Mouse (Mus musculus) midbrain, embryonic 11.5 days (tissue): Measurements from ENCODE around the gene C1ql2. TPM values are rescaled to one million over a fixed set of nuclear protein-coding genes. Genes with fewer than 3 reads are reported as not detected.

Experiments
- ATAC-seq: fragments of 200-750 bp; cut with Nextera tagmentation; 2 replicates; pipeline ENCODE4 v1.8.0; 2017; ENCODE audit warnings: moderate TSS enrichment, moderate library complexity; ENCODE audit not compliant: low FRiP score
- DNase-seq: peaks from one replicate; pipeline ENCODE4 v3.0.0; 2015; ENCODE audit warnings: low spot score; ENCODE audit errors: missing footprints
- H3K27ac ChIP-seq: fragments of 300-500 bp; sonication (generic); 2 replicates; pipeline ENCODE4 v1.5.1; 2014; ENCODE audit warnings: low read depth, low read length
- H3K27me3 ChIP-seq: fragments of 300-500 bp; sonication (generic); 2 replicates; pipeline ENCODE4 v1.6.1; 2014; ENCODE audit warnings: mild to moderate bottlenecking, low read length, moderate library complexity, mixed read lengths; ENCODE audit not compliant: control insufficient read depth, insufficient read depth
- H3K36me3 ChIP-seq: fragments of 300-500 bp; sonication (generic); 2 replicates; pipeline ENCODE4 v1.6.1; 2014; ENCODE audit warnings: mild to moderate bottlenecking, low read length, moderate library complexity, mixed read lengths; ENCODE audit not compliant: control insufficient read depth, insufficient read depth
- H3K4me1 ChIP-seq: fragments of 300-500 bp; sonication (generic); 2 replicates; pipeline ENCODE4 v1.6.1; 2014; ENCODE audit warnings: low read length; ENCODE audit not compliant: control insufficient read depth, insufficient read depth
- H3K4me2 ChIP-seq: fragments of 300-500 bp; sonication (generic); 2 replicates; pipeline ENCODE4 v1.6.1; 2014; ENCODE audit warnings: mild to moderate bottlenecking, moderate library complexity
- H3K4me3 ChIP-seq: fragments of 300-500 bp; sonication (generic); 2 replicates; pipeline ENCODE4 v1.5.1; 2014; ENCODE audit warnings: low read depth, low read length
- H3K9ac ChIP-seq: fragments of 300-500 bp; sonication (generic); 2 replicates; pipeline ENCODE4 v1.6.1; 2014; ENCODE audit warnings: low read length
- H3K9me3 ChIP-seq: fragments of 300-500 bp; sonication (generic); 2 replicates; pipeline ENCODE4 v1.6.1; 2016; ENCODE audit warnings: low read length; ENCODE audit not compliant: control insufficient read depth
- WGBS: fragments of 180-500 bp; shearing (Covaris S2); extraction: QIAGEN DNeasy Blood & Tissue Kit; methylation state at CpG from one replicate; pipeline ENCODE4 v1.1.7; 2014; 5-methylcytosine and 5-hydroxymethylcytosine counted together
- polyA plus RNA-seq: library from polyadenylated mRNA; unstranded; fragments of >200 nt; fragmentation: Nextera tagmentation; extraction: Ambion mirVana; gene quantifications from 2 replicates; pipeline ENCODE4 v1.2.1, GENCODE M21; 2014

The C1ql2 gene
- 0.62 and 0.77 TPM in 2 replicates for polyA plus RNA-seq

- Histone ChIP-seq H3K27ac (no peak within 1 kb of the TSS), H3K4me1 (peaks cover 11% of the 10 kb centered on the region), H3K9me3 (no peaks in the 10 kb centered on the region), H3K27me3 (peaks cover 67% of the 10 kb centered on the region), H3K9ac (no peak within 1 kb of the TSS), H3K4me2 (peak within 1 kb of the TSS; percentile 47), H3K36me3 (no peaks in the 10 kb centered on the region), H3K4me3 (peak within 1 kb of the TSS; percentile 25)
- WGBS, result under 1% methylated on average over 70 of the region's 73 CpGs
- ATAC-seq (peak; percentile 41), DNase-seq (peak; percentile 94)
Measured at GRCm38 (mm10) chr1:120340419-120341171, at the start of gene C1ql2. Gene C1ql2 (plus strand): TSS chr1:120340582.

- ATAC-seq (no peak), DNase-seq (no peak)
- Histone ChIP-seq H3K9ac (no peak overlapping the region), H3K9me3 (no peaks in the 10 kb centered on the region; the same call in 1 of the 2 replicates), H3K4me3 (no peak overlapping the region), H3K4me1 (no peaks in the 10 kb centered on the region), H3K4me2 (no peak overlapping the region), H3K27me3 (no peaks in the 10 kb centered on the region), H3K36me3 (no peaks in the 10 kb centered on the region), H3K27ac (no peak overlapping the region)
- WGBS, result 81% methylated on average over 3 of the region's 3 CpGs
Measured at GRCm38 (mm10) chr1:120291709-120292108, 48.7 kb upstream of the C1ql2 start.

- ATAC-seq, result no peak
- DNase-seq, result no peak
- no peak overlapping the region for H3K9ac ChIP-seq
- no peak overlapping the region for H3K4me2 ChIP-seq
- no peaks in the 10 kb centered on the region for H3K36me3 ChIP-seq
- no peak overlapping the region for H3K4me3 ChIP-seq
- H3K27me3 ChIP-seq, result no peaks in the 10 kb centered on the region
- no peaks in the 10 kb centered on the region for H3K4me1 ChIP-seq
- WGBS, result 75% methylated on average over 1 of the region's 1 CpGs
- no peaks in the 10 kb centered on the region; the same call in 1 of the 2 replicates for H3K9me3 ChIP-seq
- H3K27ac ChIP-seq, result no peak overlapping the region
Measured at GRCm38 (mm10) chr1:120293803-120294202, 46.6 kb upstream of the C1ql2 start.

DNA sequence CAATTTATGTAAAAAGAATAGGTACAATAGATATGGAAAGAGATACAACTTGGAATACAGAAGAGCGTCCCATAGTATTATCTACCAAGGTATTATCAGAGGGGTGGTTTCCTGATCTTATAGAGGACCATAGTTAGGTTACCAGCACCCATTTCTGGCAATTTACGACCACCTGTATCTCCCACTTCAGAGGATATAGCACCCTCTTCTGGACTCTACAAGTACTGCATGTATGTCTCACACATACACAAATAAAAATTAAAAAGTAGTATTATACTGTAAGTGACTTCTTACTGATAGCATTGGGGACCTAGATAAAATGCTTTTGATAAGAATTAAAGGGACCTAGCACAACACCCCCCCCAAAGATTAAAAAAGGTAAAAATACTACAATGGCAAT lies 43.4 kb upstream of the C1ql2 start:
- no peak for DNase-seq
- no peak for ATAC-seq
- H3K27ac ChIP-seq, result no peak overlapping the region
- H3K9me3 ChIP-seq, result no peaks in the 10 kb centered on the region; the same call in 1 of the 2 replicates
- no peaks in the 10 kb centered on the region for H3K4me1 ChIP-seq
- H3K4me2 ChIP-seq, result no peak overlapping the region
- H3K27me3 ChIP-seq, result no peaks in the 10 kb centered on the region
- WGBS, result 99% methylated on average over 2 of the region's 2 CpGs
- no peak overlapping the region for H3K9ac ChIP-seq
- no peak overlapping the region for H3K4me3 ChIP-seq
- no peaks in the 10 kb centered on the region for H3K36me3 ChIP-seq

DNA sequence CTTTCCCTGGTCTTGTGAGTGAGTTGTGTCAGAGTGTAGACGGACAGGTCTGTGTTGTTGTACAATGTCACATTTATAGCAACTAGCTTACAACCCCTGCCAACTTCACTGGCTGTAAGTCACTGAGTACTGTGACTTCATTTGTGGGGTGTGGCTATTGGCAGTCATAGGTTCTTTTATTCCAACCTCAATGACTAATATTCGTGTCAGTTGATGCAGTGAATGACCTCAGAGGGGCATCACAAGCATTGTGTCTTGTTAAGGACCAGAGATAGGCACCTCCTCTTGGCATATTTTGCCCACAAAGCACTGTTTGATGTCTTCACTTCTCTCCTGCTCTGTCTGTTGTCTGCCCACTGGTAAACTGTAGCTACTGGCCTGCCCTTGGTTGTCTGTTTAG lies 34.6 kb upstream of the C1ql2 start:
- no peak for ATAC-seq
- WGBS, result 79% methylated on average over 2 of the region's 2 CpGs
- H3K4me1 ChIP-seq, result no peaks in the 10 kb centered on the region

DNA sequence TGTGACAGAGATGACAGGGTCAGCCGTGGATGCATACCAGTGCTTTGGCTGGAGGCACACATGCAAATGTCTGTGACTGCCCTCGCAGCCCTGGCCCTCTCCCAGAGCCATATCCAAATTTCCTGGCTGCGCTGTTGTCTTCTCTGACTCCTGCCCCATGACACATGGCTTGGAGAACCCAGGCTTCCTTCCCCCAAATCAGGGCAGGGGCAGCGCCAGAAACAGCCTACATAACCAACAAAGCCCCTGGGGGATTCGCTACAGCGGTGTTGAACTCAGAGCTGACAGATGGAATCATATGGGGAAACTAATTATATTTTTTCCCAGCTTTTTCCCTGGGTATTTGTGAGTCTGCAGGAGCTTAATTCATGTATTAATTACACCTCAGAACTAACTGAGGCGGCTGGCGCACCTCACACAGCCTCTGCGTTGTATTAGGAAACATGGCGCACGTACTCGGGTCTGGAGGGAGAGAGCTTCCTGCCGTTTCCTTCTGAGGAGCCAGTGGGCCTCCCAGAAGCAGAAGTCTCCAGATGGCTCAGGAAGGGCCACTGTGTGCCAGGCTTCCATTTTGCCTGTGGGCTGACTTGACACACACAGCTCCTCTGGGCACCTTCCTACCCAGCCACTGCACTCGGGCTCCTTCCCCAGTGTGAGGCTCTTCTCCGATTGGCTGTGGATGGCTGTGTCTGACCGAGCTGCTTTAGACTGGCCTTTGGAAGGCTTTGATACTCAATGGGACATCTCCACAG lies 18.9 kb upstream of the C1ql2 start:
- DNase-seq, result peak; percentile 62

More for the DNA sequence above, 34.6 kb upstream of the C1ql2 start:
- Histone ChIP-seq H3K36me3 (no peaks in the 10 kb centered on the region), H3K9ac (no peak overlapping the region), H3K27ac (no peak overlapping the region), H3K9me3 (no peaks in the 10 kb centered on the region), H3K4me3 (no peak overlapping the region), H3K4me2 (no peak overlapping the region), H3K27me3 (no peaks in the 10 kb centered on the region; the same call in 1 of the 2 replicates)
- no peak for DNase-seq

GRCm38 (mm10) chr1:120323131-120323561 lies 17.2 kb upstream of the C1ql2 start:
- Histone ChIP-seq H3K4me3 (no peak overlapping the region), H3K27ac (no peak overlapping the region), H3K9ac (no peak overlapping the region), H3K27me3 (no peaks in the 10 kb centered on the region), H3K4me1 (no peaks in the 10 kb centered on the region), H3K4me2 (no peak overlapping the region), H3K9me3 (no peaks in the 10 kb centered on the region), H3K36me3 (no peaks in the 10 kb centered on the region)
- WGBS, result 86% methylated on average over 5 of the region's 5 CpGs
- DNase-seq (peak; percentile 60), ATAC-seq (no peak)

More for the DNA sequence above, 18.9 kb upstream of the C1ql2 start:
- no peak overlapping the region for H3K4me3 ChIP-seq
- no peak overlapping the region for H3K27ac ChIP-seq
- no peaks in the 10 kb centered on the region for H3K4me1 ChIP-seq
- no peak for ATAC-seq
- no peaks in the 10 kb centered on the region for H3K36me3 ChIP-seq
- H3K27me3 ChIP-seq, result no peaks in the 10 kb centered on the region
- no peaks in the 10 kb centered on the region for H3K9me3 ChIP-seq
- H3K4me2 ChIP-seq, result no peak overlapping the region
- no peak overlapping the region for H3K9ac ChIP-seq
- 80% methylated on average over 16 of the region's 16 CpGs for WGBS

- peak; percentile 48; the same call in 1 of the 2 replicates for ATAC-seq
- WGBS, result 17% methylated on average over 6 of the region's 6 CpGs
Measured at GRCm38 (mm10) chr1:120327714-120328113, 12.7 kb upstream of the C1ql2 start.

GRCm38 (mm10) chr1:120328212-120328611 lies 12.2 kb upstream of the C1ql2 start:
- H3K4me3 ChIP-seq, result no peak overlapping the region
- no peaks in the 10 kb centered on the region for H3K4me1 ChIP-seq
- DNase-seq, result peak; percentile 59
- H3K4me2 ChIP-seq, result no peak overlapping the region
- no peak for ATAC-seq
- no peaks in the 10 kb centered on the region for H3K36me3 ChIP-seq
- H3K9ac ChIP-seq, result no peak overlapping the region
- H3K9me3 ChIP-seq, result no peaks in the 10 kb centered on the region
- no peaks in the 10 kb centered on the region for H3K27me3 ChIP-seq
- H3K27ac ChIP-seq, result no peak overlapping the region
- WGBS, result 65% methylated on average over 1 of the region's 1 CpGs

More at GRCm38 (mm10) chr1:120327714-120328113, 12.7 kb upstream of the C1ql2 start:
- H3K4me2 ChIP-seq, result no peak overlapping the region
- H3K27ac ChIP-seq, result no peak overlapping the region
- no peak overlapping the region for H3K4me3 ChIP-seq
- no peak overlapping the region for H3K9ac ChIP-seq
- H3K9me3 ChIP-seq, result no peaks in the 10 kb centered on the region
- no peaks in the 10 kb centered on the region for H3K4me1 ChIP-seq
- peak; percentile 89 for DNase-seq
- H3K36me3 ChIP-seq, result no peaks in the 10 kb centered on the region
- H3K27me3 ChIP-seq, result no peaks in the 10 kb centered on the region
